Mouse (Mus musculus) large intestine, adult 2 months (tissue): Measurements from ENCODE around the gene Alb. TPM values are rescaled to one million over a fixed set of nuclear protein-coding genes. Genes with fewer than 3 reads are reported as not detected.
A peak's percentile ranks its signal among the peaks of the same experiment; 100 is the strongest.

ENCODE experiments used
- DNase-seq: peaks from one replicate; pipeline ENCODE4 v3.0.0-alpha.2; 2012; ENCODE audit warnings: low read depth, low spot score
- WGBS: fragments of 180-500 bp; shearing (Covaris S2); methylation state at CpG from one replicate; pipeline ENCODE4 v1.1.7; 2018; 5-methylcytosine and 5-hydroxymethylcytosine counted together
- polyA plus RNA-seq: library from polyadenylated mRNA; depleted of rRNA; stranded (reverse); fragments of >200 nt; gene quantifications from 2 replicates; pipeline ENCODE4 v1.2.3, GENCODE M21; 2012; rRNA removed

Gene Alb
- polyA plus RNA-seq, 1 experiment, result 0.53 TPM

- no peak for DNase-seq
- WGBS, result 42% methylated on average over 7 of the region's 7 CpGs
These were observed 27.6 kb downstream of the Alb start for GRCm38 (mm10) chr5:90488323-90488722.

GRCm38 (mm10) chr5:90490518-90490917 lies 29.8 kb downstream of the Alb start, which contains the start of gene Afp:
TSS of gene Afp (plus strand) at chr5:90490737.
- no peak for DNase-seq
- 73% methylated on average over 7 of the region's 7 CpGs for WGBS

GRCm38 (mm10) chr5:90492440-90492839 lies 31.7 kb downstream of the Alb start:
- DNase-seq, result no peak
- 79% methylated on average over 9 of the region's 9 CpGs for WGBS

GRCm38 (mm10) chr5:90494308-90494707 lies 33.6 kb downstream of the Alb start:
- DNase-seq, result no peak
- WGBS, result 90% methylated on average over 4 of the region's 4 CpGs

- no peak for DNase-seq
- 79% methylated on average over 7 of the region's 7 CpGs for WGBS
These were observed 38.8 kb downstream of the Alb start for GRCm38 (mm10) chr5:90499509-90499908.

GRCm38 (mm10) chr5:90500714-90501113 lies 40.0 kb downstream of the Alb start:
- 2% methylated on average over 6 of the region's 6 CpGs for WGBS
- DNase-seq, result peak; percentile 46

GRCm38 (mm10) chr5:90501752-90502151 lies 41.1 kb downstream of the Alb start:
- WGBS, result 88% methylated on average over 5 of the region's 5 CpGs
- no peak for DNase-seq

GRCm38 (mm10) chr5:90504742-90505141 lies 44.0 kb downstream of the Alb start:
- no peak for DNase-seq

GRCm38 (mm10) chr5:90506507-90506906 lies 45.8 kb downstream of the Alb start:
- DNase-seq, result no peak
- WGBS, result 80% methylated on average over 2 of the region's 2 CpGs

More at GRCm38 (mm10) chr5:90504742-90505141, 44.0 kb downstream of the Alb start:
- WGBS, result 59% methylated on average over 11 of the region's 11 CpGs

GRCm38 (mm10) chr5:90507411-90507949 lies 46.8 kb downstream of the Alb start:
- 64% methylated on average over 13 of the region's 13 CpGs for WGBS
- DNase-seq, result no peak

GRCm38 (mm10) chr5:90509828-90510592 lies 49.3 kb downstream of the Alb start:
- DNase-seq, result no peak
- WGBS, result 97% methylated on average over 5 of the region's 5 CpGs

- 73% methylated on average over 6 of the region's 6 CpGs for WGBS
- no peak for DNase-seq
These were observed 51.7 kb downstream of the Alb start for GRCm38 (mm10) chr5:90512288-90512955.

- WGBS, result 54% methylated on average over 6 of the region's 6 CpGs
- no peak for DNase-seq
These were observed 54.9 kb downstream of the Alb start for GRCm38 (mm10) chr5:90515561-90515960.

- peak; percentile 28 for DNase-seq
- 34% methylated on average over 6 of the region's 6 CpGs for WGBS
These were observed 57.8 kb downstream of the Alb start, which contains the start of gene Afm for GRCm38 (mm10) chr5:90518356-90519100. TSS of gene Afm (plus strand) at chr5:90518932.

Other genes starting within 250 kb of the Alb start
- gene Cox18, start 236.9 kb upstream of the Alb start, polyA plus RNA-seq, result 21.4 and 23.7 TPM in 2 replicates
- 11.7 and 23.3 TPM in 2 replicates for gene Ankrd17, start 94.3 kb upstream of the Alb start, polyA plus RNA-seq
- 1.4 and 1.8 TPM in 2 replicates for gene Gm9958, start 93.7 kb upstream of the Alb start, polyA plus RNA-seq
- 1.4 and 6.6 TPM in 2 replicates for gene Afp, start 29.8 kb downstream of the Alb start, polyA plus RNA-seq
- gene Afm, start 58.0 kb downstream of the Alb start, polyA plus RNA-seq, result 0.14 TPM in 1 of 2 replicates, not detected in the other
- 0.07 TPM in 1 of 2 replicates, not detected in the other for gene 5830473C10Rik, start 100.2 kb downstream of the Alb start, polyA plus RNA-seq
- 6.7 and 11.8 TPM in 2 replicates for gene Rassf6, start 179.8 kb downstream of the Alb start, polyA plus RNA-seq